Mouse (Mus musculus): ENCODE data around the gene Urgcp.
"Not testable (repeated sequence)": the region's sequence is repeated elsewhere in the genome, so short reads cannot be mapped to it uniquely, and the experiment has no call there.

Gene Urgcp

GRCm38 (mm10) chr11:5761820-5762632 is at the start of gene Urgcp:
Urgcp (minus strand) TSS chr11:5762376.
- DNase-seq (ENCODE audit: low read depth, low spot score): peak; percentile 87

- not testable (repeated sequence) for DNase-seq (ENCODE audit: low read depth, low spot score)
Observed at GRCm38 (mm10) chr11:5809487-5809886, 47.3 kb upstream of the Urgcp start.

- no peak for DNase-seq (ENCODE audit: low read depth, low spot score)
Observed at GRCm38 (mm10) chr11:5807956-5808355, 45.8 kb upstream of the Urgcp start.

- DNase-seq (ENCODE audit: low read depth, low spot score): no peak
Observed at GRCm38 (mm10) chr11:5805711-5806110, 43.5 kb upstream of the Urgcp start.

GRCm38 (mm10) chr11:5804174-5804573 is 42.0 kb upstream of the Urgcp start:
- DNase-seq (ENCODE audit: low read depth, low spot score): no peak

GRCm38 (mm10) chr11:5803551-5803981 is 41.4 kb upstream of the Urgcp start, which contains the start of gene Pgam2:
Pgam2 (minus strand) TSS chr11:5803733.
- no peak for DNase-seq (ENCODE audit: low read depth, low spot score)

- no peak for DNase-seq (ENCODE audit: low read depth, low spot score)
Observed at GRCm38 (mm10) chr11:5802457-5803217, 40.5 kb upstream of the Urgcp start.

- DNase-seq (ENCODE audit: low read depth, low spot score): no peak
Observed at GRCm38 (mm10) chr11:5802005-5802404, 39.8 kb upstream of the Urgcp start.

- no peak for DNase-seq (ENCODE audit: low read depth, low spot score)
Observed at GRCm38 (mm10) chr11:5801511-5801910, 39.3 kb upstream of the Urgcp start.

- DNase-seq (ENCODE audit: low read depth, low spot score): no peak
Observed at GRCm38 (mm10) chr11:5799621-5800490, 37.7 kb upstream of the Urgcp start.

GRCm38 (mm10) chr11:5797928-5798327 is 35.8 kb upstream of the Urgcp start:
- no peak for DNase-seq (ENCODE audit: low read depth, low spot score)

GRCm38 (mm10) chr11:5797371-5797770 is 35.2 kb upstream of the Urgcp start:
- DNase-seq (ENCODE audit: low read depth, low spot score): no peak

GRCm38 (mm10) chr11:5796939-5797338 is 34.8 kb upstream of the Urgcp start:
- DNase-seq (ENCODE audit: low read depth, low spot score): no peak

GRCm38 (mm10) chr11:5795706-5796105 is 33.5 kb upstream of the Urgcp start:
- no peak for DNase-seq (ENCODE audit: low read depth, low spot score)

GRCm38 (mm10) chr11:5795290-5795689 is 33.1 kb upstream of the Urgcp start:
- DNase-seq (ENCODE audit: low read depth, low spot score): no peak

GRCm38 (mm10) chr11:5790431-5790830 is 28.3 kb upstream of the Urgcp start:
- DNase-seq (ENCODE audit: low read depth, low spot score): no peak

- no peak for DNase-seq (ENCODE audit: low read depth, low spot score)
Observed at GRCm38 (mm10) chr11:5789754-5790333, 27.7 kb upstream of the Urgcp start.

- no peak for DNase-seq (ENCODE audit: low read depth, low spot score)
Observed at GRCm38 (mm10) chr11:5789071-5789753, 27.0 kb upstream of the Urgcp start.

- peak; percentile 90 for DNase-seq (ENCODE audit: low read depth, low spot score)
Observed at GRCm38 (mm10) chr11:5788056-5789014, 26.2 kb upstream of the Urgcp start, which contains the start of gene Dbnl. Dbnl (plus strand) TSS chr11:5788488.

- DNase-seq (ENCODE audit: low read depth, low spot score): no peak
Observed at GRCm38 (mm10) chr11:5787671-5788055, 25.5 kb upstream of the Urgcp start.

Measured in embryo, embryonic 11.5 days (tissue).